Mouse (Mus musculus): ENCODE data around the gene Esrrg.

The Esrrg gene

GRCm38 (mm10) chr1:187608261-187608921 lies at the start of gene Esrrg:
Gene Esrrg (plus strand): TSS chr1:187608791.
- DNase-seq (ENCODE audit: low spot score): peak; percentile 59

GRCm38 (mm10) chr1:187583982-187584381 lies 24.6 kb upstream of the Esrrg start:
- DNase-seq (ENCODE audit: low spot score): no peak

- DNase-seq (ENCODE audit: low spot score): no peak
Observed at GRCm38 (mm10) chr1:187586541-187587075, 22.0 kb upstream of the Esrrg start.

GRCm38 (mm10) chr1:187602942-187603341 lies 5.6 kb upstream of the Esrrg start:
- DNase-seq (ENCODE audit: low spot score): no peak

DNA sequence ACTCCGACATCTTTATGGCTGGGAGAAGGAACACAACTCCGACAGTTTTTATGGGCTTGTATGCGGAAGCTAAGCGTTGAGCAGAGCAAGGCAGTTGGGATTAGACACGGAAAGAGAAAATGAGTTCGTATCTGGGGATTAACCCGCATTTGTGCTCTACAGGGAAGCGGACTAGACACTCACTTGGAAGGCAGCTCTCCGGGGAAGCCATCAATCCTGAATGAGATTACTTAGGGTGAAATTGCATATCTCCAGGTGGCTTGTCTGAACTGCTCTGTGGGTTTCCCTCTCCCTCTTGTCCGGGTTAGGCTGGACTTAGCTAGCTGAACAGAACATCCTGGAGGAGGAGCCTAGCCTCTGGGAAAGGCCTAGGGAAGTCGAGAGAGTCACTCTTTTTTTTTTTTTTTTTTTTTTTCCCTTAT lies 4.5 kb upstream of the Esrrg start:
- peak; percentile 61 for DNase-seq (ENCODE audit: low spot score)

DNA sequence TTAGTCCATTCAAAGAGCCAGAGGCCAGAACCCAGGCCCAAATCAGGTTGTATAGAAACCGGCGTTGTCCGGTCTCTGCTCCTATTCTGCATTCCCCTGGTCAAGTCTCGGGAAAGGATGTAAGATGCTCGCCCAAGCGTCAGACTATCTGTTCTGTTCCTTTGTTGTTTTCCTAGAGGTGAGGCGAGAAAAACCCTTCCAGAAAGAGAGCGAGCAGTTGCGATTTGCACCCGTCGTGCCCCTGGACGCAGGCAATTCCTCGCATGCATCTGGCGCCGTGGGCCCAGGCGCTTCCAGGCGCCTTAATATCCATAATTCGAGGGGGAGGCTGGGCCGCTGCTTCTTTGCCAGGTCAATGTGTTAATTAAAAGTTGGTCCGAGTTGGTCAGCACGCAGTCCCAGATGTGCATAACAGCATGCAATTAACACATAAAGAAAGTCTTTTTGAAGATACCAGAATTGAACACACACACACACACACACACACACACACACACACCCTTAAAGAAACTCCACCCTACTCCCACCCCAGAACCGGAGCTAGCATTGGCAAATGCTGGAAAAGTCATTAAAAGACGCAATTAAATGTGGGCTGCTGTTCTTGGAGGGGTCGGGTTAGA lies 3.8 kb upstream of the Esrrg start:
- peak; percentile 47 for DNase-seq (ENCODE audit: low spot score)

DNA sequence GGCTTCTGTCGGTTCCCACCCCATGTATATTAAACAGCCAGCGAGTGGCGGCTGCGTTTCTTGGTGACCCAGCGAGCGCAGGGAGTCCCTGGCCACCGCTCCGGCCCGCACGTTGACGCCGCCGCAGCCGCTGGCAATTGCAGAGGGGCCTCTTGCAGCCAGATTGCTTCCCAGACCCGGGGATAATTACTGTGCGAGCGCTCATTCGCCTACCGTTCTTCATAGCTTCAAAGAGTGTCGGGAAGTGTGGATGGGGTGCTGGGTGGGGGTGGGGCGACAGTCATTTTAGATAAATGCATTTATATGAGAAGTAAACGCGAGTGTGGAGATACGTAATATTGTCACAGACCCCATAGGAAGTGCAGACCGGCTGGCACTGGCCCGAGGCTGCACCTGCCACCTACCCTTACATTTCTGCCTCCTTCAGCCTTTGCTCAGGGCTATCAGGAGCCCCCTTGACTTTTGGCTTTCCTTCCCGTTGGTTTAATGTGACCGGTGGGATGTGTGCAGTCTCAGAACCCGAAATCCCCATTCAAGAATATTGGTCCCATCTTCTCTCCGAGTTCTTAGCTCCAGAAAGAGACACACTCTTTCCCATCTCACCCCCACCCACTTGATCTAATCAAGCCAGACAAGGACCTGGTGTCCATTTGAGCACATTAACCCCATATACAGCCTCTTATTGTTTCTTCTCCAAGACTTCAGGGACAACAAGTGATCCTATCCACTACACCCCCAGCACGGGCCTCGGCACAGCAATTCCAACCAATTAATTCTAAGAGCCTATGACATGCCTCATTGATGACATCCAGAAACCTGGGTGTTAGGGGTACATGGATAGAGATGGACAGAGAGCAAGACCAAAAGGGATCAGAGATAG lies 3.0 kb upstream of the Esrrg start:
- peak; percentile 66 for DNase-seq (ENCODE audit: low spot score)

- DNase-seq (ENCODE audit: low spot score): peak; percentile 45
Observed at GRCm38 (mm10) chr1:187606271-187607040, 2.1 kb upstream of the Esrrg start.

DNA sequence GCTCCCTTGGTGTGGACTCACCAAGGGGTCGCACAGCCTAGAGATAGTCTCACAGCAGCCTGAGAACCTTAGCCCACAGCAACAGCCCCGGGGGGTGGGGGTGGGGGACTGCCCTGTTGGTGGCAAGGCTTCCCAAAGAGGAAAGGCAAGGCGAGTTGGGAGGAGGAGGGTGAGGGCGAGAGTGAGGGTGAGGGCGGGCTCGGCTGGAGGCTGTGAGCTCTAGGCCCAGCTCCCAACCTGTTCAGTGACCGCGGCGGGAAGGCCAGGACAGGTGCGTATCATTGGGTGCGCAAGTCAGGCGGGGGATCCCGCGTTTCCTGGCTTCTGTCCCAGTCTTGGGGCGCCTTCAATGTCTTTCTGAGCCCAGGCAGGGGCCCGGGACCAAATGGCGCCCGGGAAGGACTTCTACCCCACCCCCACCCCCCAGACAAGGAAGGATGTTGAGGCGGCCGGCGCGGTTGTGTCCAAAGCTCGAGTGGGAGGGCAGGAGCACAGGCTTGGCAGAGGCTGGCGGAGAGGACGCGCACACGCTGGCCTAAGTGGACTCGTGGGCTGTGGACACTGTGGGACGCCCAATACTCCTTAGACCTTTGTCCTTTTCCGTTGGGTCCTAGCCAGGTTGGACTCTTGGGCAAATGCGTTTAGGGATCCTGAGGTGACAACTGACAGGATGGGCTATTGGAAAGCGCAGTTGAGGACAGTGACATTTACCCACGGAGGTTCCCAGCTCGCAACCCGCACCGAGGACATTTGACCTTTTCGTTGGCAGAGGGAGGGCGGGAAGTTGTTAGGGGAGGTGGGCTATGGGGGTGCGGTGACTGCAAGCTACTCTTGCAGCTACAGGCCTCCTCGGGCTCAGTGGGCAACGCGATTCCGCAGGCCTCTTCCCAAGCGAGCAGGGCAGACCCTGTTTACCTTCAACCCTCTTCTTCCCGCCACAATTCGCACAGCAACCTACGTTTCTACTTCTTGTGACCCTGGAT lies 1.2 kb upstream of the Esrrg start:
- DNase-seq (ENCODE audit: low spot score): peak; percentile 25

- DNase-seq (ENCODE audit: low spot score): peak; percentile 73
Observed at GRCm38 (mm10) chr1:187609021-187609852, 646 bp downstream of the Esrrg start.

GRCm38 (mm10) chr1:187609853-187610230 lies 1.3 kb downstream of the Esrrg start:
- DNase-seq (ENCODE audit: low spot score): no peak

- no peak for DNase-seq (ENCODE audit: low spot score)
Observed at GRCm38 (mm10) chr1:187610336-187610948, 1.9 kb downstream of the Esrrg start.

DNA sequence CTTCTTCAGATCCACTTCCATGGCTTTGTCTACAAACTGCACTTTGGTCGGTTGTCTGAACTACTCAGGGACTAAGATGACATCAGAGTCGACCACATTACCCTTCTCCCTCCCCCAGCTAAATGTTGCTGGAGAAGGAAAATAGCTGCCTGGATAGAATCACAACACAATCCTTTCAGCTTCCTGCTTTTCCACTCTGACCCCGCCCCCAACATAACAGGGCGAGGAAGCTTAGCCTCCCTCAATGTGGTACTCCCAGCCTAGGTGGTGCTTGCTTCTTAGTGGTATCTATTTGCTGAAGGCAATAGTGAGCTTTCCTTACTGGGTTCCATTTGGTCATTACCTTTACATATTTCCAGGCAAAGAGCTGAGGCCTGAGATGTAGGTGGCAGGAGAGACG lies 3.3 kb downstream of the Esrrg start:
- peak; percentile 26 for DNase-seq (ENCODE audit: low spot score)

GRCm38 (mm10) chr1:187613277-187613676 lies 4.7 kb downstream of the Esrrg start:
- no peak for DNase-seq (ENCODE audit: low spot score)

GRCm38 (mm10) chr1:187623981-187624380 lies 15.4 kb downstream of the Esrrg start:
- no peak for DNase-seq (ENCODE audit: low spot score)

- DNase-seq (ENCODE audit: low spot score): no peak
Observed at GRCm38 (mm10) chr1:187630361-187630760, 21.8 kb downstream of the Esrrg start.

GRCm38 (mm10) chr1:187631486-187631885 lies 22.9 kb downstream of the Esrrg start:
- peak; percentile 13 for DNase-seq (ENCODE audit: low spot score)

DNA sequence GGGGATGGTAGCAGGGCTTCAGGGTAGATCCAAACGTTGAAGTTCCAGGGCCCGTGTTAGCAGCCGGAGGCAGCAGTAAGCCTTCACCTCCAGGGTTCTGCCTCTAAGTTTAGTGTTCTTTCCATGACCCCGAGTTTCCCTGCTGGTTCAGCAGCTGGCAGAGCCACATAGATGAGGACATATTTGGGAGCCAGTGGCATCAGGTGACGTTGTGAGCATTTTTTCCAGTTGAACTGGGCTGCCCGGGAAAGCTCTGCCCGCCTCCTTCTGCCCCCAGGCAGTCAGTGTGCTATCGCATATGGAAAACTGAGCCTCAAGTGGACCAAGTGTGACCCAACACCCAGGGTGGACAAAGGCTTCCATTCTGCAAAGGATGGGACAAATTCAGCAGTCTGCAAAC lies 36.7 kb downstream of the Esrrg start:
- no peak for DNase-seq (ENCODE audit: low spot score)

DNA sequence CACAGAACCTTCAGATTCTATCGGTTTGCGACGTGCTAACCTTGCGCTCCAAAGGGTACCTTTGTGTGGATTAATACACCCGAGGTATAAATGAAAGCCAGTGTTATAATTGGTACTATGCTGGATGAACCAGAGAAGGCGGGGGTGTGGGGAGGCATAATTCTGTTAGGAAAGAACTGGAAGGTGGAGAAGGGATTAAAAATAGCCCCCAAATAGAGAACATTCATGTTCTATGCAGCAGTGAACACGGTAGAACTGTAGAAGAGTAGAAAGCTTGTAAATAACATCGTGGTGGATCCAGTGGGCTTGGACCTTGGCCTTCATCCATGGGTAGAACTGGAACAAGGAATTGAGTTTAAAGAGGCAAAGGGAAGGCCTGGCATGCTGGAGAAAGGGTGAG lies 40.0 kb downstream of the Esrrg start:
- no peak for DNase-seq (ENCODE audit: low spot score)

All from embryo, embryonic 10.5 days (tissue).